Mouse (Mus musculus) ES-Bruce4 (cell line): ENCODE data around the gene Fars2. TPM values are rescaled to one million over a fixed set of nuclear protein-coding genes. Genes with fewer than 3 reads are reported as not detected.

Experiments used
- H3K27ac ChIP-seq: 2 replicates; pipeline ENCODE4 v1.5.1; 2012; ENCODE audit warnings: low read length, inconsistent platforms; ENCODE audit not compliant: insufficient read depth
- H3K27me3 ChIP-seq: 2 replicates; pipeline ENCODE4 v1.6.1; 2012; ENCODE audit warnings: mild to moderate bottlenecking, low read length, inconsistent platforms; ENCODE audit not compliant: control insufficient read depth, poor library complexity, insufficient read depth, severe bottlenecking
- H3K36me3 ChIP-seq: 2 replicates; pipeline ENCODE4 v1.6.1; 2012; ENCODE audit warnings: inconsistent platforms, mild to moderate bottlenecking, low read length, moderate library complexity; ENCODE audit not compliant: control insufficient read depth, poor library complexity, insufficient read depth, severe bottlenecking
- H3K4me1 ChIP-seq: one replicate; pipeline ENCODE4 v1.8.1; 2011; ENCODE audit warnings: low read length; ENCODE audit not compliant: control insufficient read depth, insufficient read depth
- H3K4me3 ChIP-seq: 2 replicates; pipeline ENCODE4 v1.5.1; 2011; ENCODE audit warnings: low read depth, mild to moderate bottlenecking, low read length
- H3K9ac ChIP-seq: 2 replicates; pipeline ENCODE4 v1.6.1; 2012; ENCODE audit warnings: low read depth, mild to moderate bottlenecking, inconsistent platforms; ENCODE audit not compliant: poor library complexity, severe bottlenecking
- H3K9me3 ChIP-seq: replicated peaks from 2 replicates; pipeline ENCODE4 v1.6.1; 2012; ENCODE audit warnings: mild to moderate bottlenecking, low read length, inconsistent platforms; ENCODE audit not compliant: control insufficient read depth, poor library complexity, insufficient read depth, severe bottlenecking
- CTCF ChIP-seq: IDR thresholded peaks from one replicate; pipeline ENCODE4 v1.8.1; 2011; ENCODE audit warnings: low read depth, low read length
- EP300 ChIP-seq: IDR thresholded peaks from 2 replicates; pipeline ENCODE4 v1.6.1; 2011; ENCODE audit warnings: low read depth, low read length; ENCODE audit not compliant: insufficient read depth
- POLR2A ChIP-seq: IDR thresholded peaks from one replicate; pipeline ENCODE4 v1.8.1; 2011; ENCODE audit warnings: low read length; ENCODE audit not compliant: insufficient read depth
- polyA plus RNA-seq: library from polyadenylated mRNA; stranded (reverse); fragments of >200 nt; gene quantifications from 2 replicates; pipeline ENCODE4 v1.2.4, GENCODE M21; 2011; ENCODE audit warnings: low read depth; ENCODE audit not compliant: missing spikeins, insufficient read depth, insufficient read length

Fars2 gene
- polyA plus RNA-seq, 1 experiment, result 23.3 TPM

- Histone ChIP-seq H3K27me3 (no peaks in the 10 kb centered on the region), H3K4me1 (no peaks in the 10 kb centered on the region), H3K27ac (no peak overlapping the region), H3K36me3 (peaks cover 4% of the 10 kb centered on the region; the same call in 1 of the 2 replicates), H3K9me3 (no peaks in the 10 kb centered on the region), H3K9ac (no peak overlapping the region), H3K4me3 (no peak overlapping the region)
- no peak for TF ChIP-seq POLR2A
- no peak for TF ChIP-seq CTCF
- TF ChIP-seq EP300, result no peak
Measured at GRCm38 (mm10) chr13:36086608-36087391, 30.4 kb upstream of the Fars2 start.

- H3K9me3 ChIP-seq, result no peaks in the 10 kb centered on the region
- no peak overlapping the region for H3K4me3 ChIP-seq
- H3K4me1 ChIP-seq, result no peaks in the 10 kb centered on the region
- peaks cover 4% of the 10 kb centered on the region; the same call in 1 of the 2 replicates for H3K36me3 ChIP-seq
- no peak overlapping the region for H3K27ac ChIP-seq
- TF ChIP-seq EP300, result no peak
- no peak for TF ChIP-seq CTCF
- no peak for TF ChIP-seq POLR2A
- H3K27me3 ChIP-seq, result no peaks in the 10 kb centered on the region
- no peak overlapping the region for H3K9ac ChIP-seq
Measured at GRCm38 (mm10) chr13:36087427-36087826, 29.8 kb upstream of the Fars2 start.

- Histone ChIP-seq H3K9me3 (no peaks in the 10 kb centered on the region), H3K4me3 (no peak overlapping the region)
- TF ChIP-seq POLR2A (no peak), EP300 (no peak), CTCF (no peak)
Measured at GRCm38 (mm10) chr13:36088168-36088567, 29.0 kb upstream of the Fars2 start.

GRCm38 (mm10) chr13:36096684-36097383 is 20.4 kb upstream of the Fars2 start:
- Histone ChIP-seq H3K4me3 (no peak overlapping the region), H3K36me3 (no peaks in the 10 kb centered on the region), H3K27me3 (no peaks in the 10 kb centered on the region), H3K9me3 (no peaks in the 10 kb centered on the region), H3K27ac (no peak overlapping the region), H3K9ac (no peak overlapping the region), H3K4me1 (no peaks in the 10 kb centered on the region)
- TF ChIP-seq EP300, result no peak
- no peak for TF ChIP-seq CTCF
- TF ChIP-seq POLR2A, result no peak

More at GRCm38 (mm10) chr13:36088168-36088567, 29.0 kb upstream of the Fars2 start:
- Histone ChIP-seq H3K27me3 (no peaks in the 10 kb centered on the region), H3K36me3 (peaks cover 4% of the 10 kb centered on the region; the same call in 1 of the 2 replicates), H3K9ac (no peak overlapping the region), H3K27ac (no peak overlapping the region), H3K4me1 (no peaks in the 10 kb centered on the region)

GRCm38 (mm10) chr13:36105591-36105990 is 11.6 kb upstream of the Fars2 start:
- Histone ChIP-seq H3K27me3 (no peaks in the 10 kb centered on the region), H3K9me3 (no peaks in the 10 kb centered on the region), H3K4me1 (no peaks in the 10 kb centered on the region), H3K27ac (no peak overlapping the region), H3K4me3 (no peak overlapping the region), H3K9ac (no peak overlapping the region), H3K36me3 (no peaks in the 10 kb centered on the region)
- no peak for TF ChIP-seq EP300
- TF ChIP-seq CTCF, result no peak
- no peak for TF ChIP-seq POLR2A

GRCm38 (mm10) chr13:36108528-36108927 is 8.7 kb upstream of the Fars2 start:
- Histone ChIP-seq H3K4me3 (no peak overlapping the region), H3K36me3 (no peaks in the 10 kb centered on the region), H3K9ac (no peak overlapping the region), H3K9me3 (no peaks in the 10 kb centered on the region), H3K27me3 (no peaks in the 10 kb centered on the region), H3K4me1 (no peaks in the 10 kb centered on the region), H3K27ac (no peak overlapping the region)
- TF ChIP-seq CTCF (no peak), EP300 (no peak), POLR2A (no peak)
